Mouse (Mus musculus): ENCODE data around the gene Smarcal1. TPM values are rescaled to one million over a fixed set of nuclear protein-coding genes. Genes with fewer than 3 reads are reported as not detected.

Gene Smarcal1
- polyA plus RNA-seq, 1 experiment from 2014 or later, result 23.9 TPM

DNA sequence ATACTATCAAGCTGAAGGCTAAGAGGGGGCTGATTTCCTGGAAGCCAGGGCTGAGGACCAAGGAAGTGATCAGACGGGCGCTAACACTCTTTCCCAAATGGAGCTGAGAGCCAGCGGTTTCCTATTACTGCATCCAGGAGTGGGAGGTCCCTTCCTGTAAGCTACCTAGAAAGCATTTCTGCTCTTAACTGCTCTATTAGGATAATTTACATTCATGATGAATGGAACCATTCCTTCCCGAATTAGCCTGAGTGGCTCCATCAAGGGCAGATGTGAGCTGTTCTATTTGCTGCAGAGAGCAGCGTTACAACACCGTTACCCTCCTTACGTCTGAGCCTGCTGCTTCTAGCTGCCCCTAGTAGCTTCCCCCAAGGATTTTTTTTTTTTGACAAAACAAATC is 9.0 kb upstream of the Smarcal1 start:
- no peak overlapping the region for H3K9ac ChIP-seq (replicated peaks)
- WGBS, result 50% methylated on average over 7 of the region's 7 CpGs
- no peaks in the 10 kb centered on the region for H3K27me3 ChIP-seq (replicated peaks)
- no peak overlapping the region for H3K4me3 ChIP-seq (replicated peaks)
- H3K36me3 ChIP-seq, result no peaks in the 10 kb centered on the region
- no peak overlapping the region for H3K4me2 ChIP-seq
- no peak overlapping the region for H3K27ac ChIP-seq (replicated peaks)
- no peaks in the 10 kb centered on the region for H3K9me3 ChIP-seq (replicated peaks)
- ATAC-seq (ENCODE audit: low FRiP score), result no peak
- peaks cover 26% of the 10 kb centered on the region for H3K4me1 ChIP-seq

GRCm38 (mm10) chr1:72574608-72575007 is 8.4 kb upstream of the Smarcal1 start:
- H3K4me3 ChIP-seq (replicated peaks), result no peak overlapping the region
- no peak overlapping the region for H3K4me2 ChIP-seq
- H3K9me3 ChIP-seq (replicated peaks), result no peaks in the 10 kb centered on the region
- no peak overlapping the region for H3K27ac ChIP-seq (replicated peaks)
- no peaks in the 10 kb centered on the region for H3K36me3 ChIP-seq
- H3K9ac ChIP-seq (replicated peaks), result no peak overlapping the region
- ATAC-seq (ENCODE audit: low FRiP score), result no peak
- peaks cover 26% of the 10 kb centered on the region for H3K4me1 ChIP-seq
- H3K27me3 ChIP-seq (replicated peaks), result no peaks in the 10 kb centered on the region
- WGBS, result 66% methylated on average over 7 of the region's 7 CpGs

GRCm38 (mm10) chr1:72575121-72575520 is 7.9 kb upstream of the Smarcal1 start:
- H3K9ac ChIP-seq (replicated peaks), result no peak overlapping the region

DNA sequence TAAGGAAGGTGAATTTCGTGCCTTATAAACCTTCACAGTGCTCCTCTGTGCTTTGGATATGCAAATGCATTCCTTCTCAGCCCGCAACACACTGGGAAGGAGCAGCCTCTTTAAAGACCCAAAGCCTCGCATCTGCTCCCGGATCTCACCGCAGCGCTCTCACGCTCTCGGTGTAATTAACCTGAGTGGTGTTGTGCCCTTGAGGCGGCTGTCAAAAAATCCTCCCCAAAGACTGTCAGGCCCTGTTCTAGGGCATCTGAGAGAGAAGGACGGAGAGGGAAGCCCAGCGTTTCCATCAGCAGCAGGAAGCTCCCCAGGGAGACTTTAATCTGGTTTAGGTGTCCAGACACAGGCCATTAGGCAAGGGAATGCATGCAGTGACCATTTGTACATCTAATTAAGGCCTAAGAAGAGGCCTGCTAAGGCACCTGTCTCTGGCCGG is 5.5 kb upstream of the Smarcal1 start:
- ATAC-seq (ENCODE audit: low FRiP score), result no peak
- H3K9ac ChIP-seq (replicated peaks), result peak overlapping the region; percentile 30; the same call in 1 of the 2 replicates
- H3K4me2 ChIP-seq, result peak overlapping the region; percentile 43
- H3K9me3 ChIP-seq (replicated peaks), result no peaks in the 10 kb centered on the region
- peak overlapping the region; percentile 45; the same call in 1 of the 2 replicates for H3K27ac ChIP-seq (replicated peaks)
- H3K4me3 ChIP-seq (replicated peaks), result no peak overlapping the region
- H3K36me3 ChIP-seq, result no peaks in the 10 kb centered on the region
- H3K4me1 ChIP-seq, result peaks cover 22% of the 10 kb centered on the region
- no peaks in the 10 kb centered on the region for H3K27me3 ChIP-seq (replicated peaks)
- WGBS, result 3% methylated on average over 12 of the region's 12 CpGs

More at GRCm38 (mm10) chr1:72575121-72575520, 7.9 kb upstream of the Smarcal1 start:
- H3K4me1 ChIP-seq, result peaks cover 26% of the 10 kb centered on the region
- 65% methylated on average over 4 of the region's 4 CpGs for WGBS
- no peaks in the 10 kb centered on the region for H3K9me3 ChIP-seq (replicated peaks)
- H3K27me3 ChIP-seq (replicated peaks), result no peaks in the 10 kb centered on the region
- H3K36me3 ChIP-seq, result no peaks in the 10 kb centered on the region
- H3K4me2 ChIP-seq, result no peak overlapping the region
- H3K4me3 ChIP-seq (replicated peaks), result no peak overlapping the region
- ATAC-seq (ENCODE audit: low FRiP score), result no peak
- H3K27ac ChIP-seq (replicated peaks), result no peak overlapping the region

DNA sequence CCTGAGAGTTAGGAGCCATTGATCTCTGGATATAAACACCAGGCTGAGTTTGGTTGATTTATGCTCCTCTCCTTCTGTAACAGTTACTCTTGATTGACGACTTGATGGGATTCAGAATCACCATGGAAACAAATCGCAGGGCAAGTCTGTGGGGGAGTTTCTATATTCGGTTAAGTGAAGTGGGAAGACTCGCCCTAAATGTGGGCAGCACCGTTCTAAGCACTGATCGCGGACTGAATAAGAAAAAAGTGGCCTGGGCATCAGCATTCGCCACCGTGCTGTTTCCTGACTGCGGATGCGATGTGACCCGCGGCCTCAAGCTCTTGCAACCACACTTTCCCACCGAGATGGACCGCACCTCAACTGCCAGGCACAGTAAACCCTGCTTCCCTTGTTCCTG is 4.7 kb upstream of the Smarcal1 start:
- H3K27me3 ChIP-seq (replicated peaks), result no peaks in the 10 kb centered on the region
- 30% methylated on average over 15 of the region's 15 CpGs for WGBS
- H3K4me3 ChIP-seq (replicated peaks), result no peak overlapping the region
- H3K9ac ChIP-seq (replicated peaks), result no peak overlapping the region
- peaks cover 25% of the 10 kb centered on the region for H3K4me1 ChIP-seq
- no peak for ATAC-seq (ENCODE audit: low FRiP score)
- H3K27ac ChIP-seq (replicated peaks), result no peak overlapping the region
- peak overlapping the region; percentile 26; the same call in 1 of the 2 replicates for H3K4me2 ChIP-seq
- no peaks in the 10 kb centered on the region for H3K9me3 ChIP-seq (replicated peaks)
- H3K36me3 ChIP-seq, result no peaks in the 10 kb centered on the region

DNA sequence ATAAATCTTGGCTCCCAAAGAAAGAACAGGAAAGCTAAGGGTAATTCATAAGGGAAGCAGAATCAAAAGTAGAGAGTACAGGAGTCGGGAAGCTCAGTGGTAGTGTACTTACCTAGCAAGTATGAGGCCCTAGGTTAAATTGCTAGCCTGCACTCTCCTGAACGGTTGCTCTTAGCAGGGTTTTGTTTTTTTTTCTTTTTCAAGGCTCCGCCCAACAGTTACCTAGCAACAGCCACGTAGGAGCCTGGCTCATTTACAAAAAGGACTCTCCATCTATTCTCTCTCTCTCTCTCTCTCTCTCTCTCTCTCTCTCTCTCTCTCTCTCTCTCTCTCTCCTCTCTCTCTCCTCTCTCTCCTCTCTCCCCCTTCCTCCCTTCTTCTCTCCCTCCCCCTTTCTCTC is 4.2 kb upstream of the Smarcal1 start:
- Histone ChIP-seq H3K4me3 (replicated peaks) (no peak overlapping the region), H3K36me3 (no peaks in the 10 kb centered on the region), H3K4me1 (peaks cover 28% of the 10 kb centered on the region), H3K9ac (replicated peaks) (no peak overlapping the region), H3K4me2 (peak overlapping the region; percentile 26; the same call in 1 of the 2 replicates), H3K27ac (replicated peaks) (no peak overlapping the region), H3K27me3 (replicated peaks) (no peaks in the 10 kb centered on the region), H3K9me3 (replicated peaks) (no peaks in the 10 kb centered on the region)
- no peak for ATAC-seq (ENCODE audit: low FRiP score)
- WGBS, result 26% methylated on average over 4 of the region's 4 CpGs

DNA sequence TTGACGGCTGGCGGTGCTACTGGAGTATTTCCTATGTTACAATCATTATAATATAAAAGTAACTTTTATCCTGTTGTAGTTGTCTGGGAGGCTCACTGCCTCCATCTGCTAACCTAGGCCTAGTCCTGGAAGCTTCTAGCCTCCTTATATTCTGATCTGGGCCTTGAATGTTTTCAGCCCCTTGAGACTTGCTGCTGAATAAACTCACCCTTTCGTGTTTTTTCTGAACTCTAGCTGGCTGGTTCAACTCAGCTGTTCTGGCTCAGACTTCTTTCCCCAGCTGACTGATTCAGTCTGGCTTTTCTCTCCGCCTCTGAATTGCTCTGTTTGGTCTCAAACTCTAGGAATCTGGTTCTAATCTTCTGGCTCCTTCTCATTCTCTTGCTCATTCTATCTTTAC is 855 bp downstream of the Smarcal1 start:
- H3K4me2 ChIP-seq, result peak overlapping the region; percentile 65
- H3K27ac ChIP-seq (replicated peaks), result peak overlapping the region; percentile 95
- WGBS, result 77% methylated on average over 4 of the region's 4 CpGs
- H3K36me3 ChIP-seq, result peaks cover 25% of the 10 kb centered on the region
- peak overlapping the region; percentile 61 for H3K9ac ChIP-seq (replicated peaks)
- H3K4me1 ChIP-seq, result peaks cover 21% of the 10 kb centered on the region
- no peak for ATAC-seq (ENCODE audit: low FRiP score)
- peak overlapping the region; percentile 68 for H3K4me3 ChIP-seq (replicated peaks)
- H3K9me3 ChIP-seq (replicated peaks), result no peaks in the 10 kb centered on the region
- H3K27me3 ChIP-seq (replicated peaks), result no peaks in the 10 kb centered on the region

GRCm38 (mm10) chr1:72585971-72586875 is 3.2 kb downstream of the Smarcal1 start:
- H3K9ac ChIP-seq (replicated peaks), result no peak overlapping the region
- no peak overlapping the region for H3K4me3 ChIP-seq (replicated peaks)
- H3K27ac ChIP-seq (replicated peaks), result no peak overlapping the region
- ATAC-seq (ENCODE audit: low FRiP score), result no peak
- 90% methylated on average over 17 of the region's 17 CpGs for WGBS
- H3K9me3 ChIP-seq (replicated peaks), result no peaks in the 10 kb centered on the region
- H3K4me1 ChIP-seq, result peaks cover 21% of the 10 kb centered on the region
- H3K36me3 ChIP-seq, result peaks cover 40% of the 10 kb centered on the region
- no peak overlapping the region for H3K4me2 ChIP-seq
- H3K27me3 ChIP-seq (replicated peaks), result no peaks in the 10 kb centered on the region

DNA sequence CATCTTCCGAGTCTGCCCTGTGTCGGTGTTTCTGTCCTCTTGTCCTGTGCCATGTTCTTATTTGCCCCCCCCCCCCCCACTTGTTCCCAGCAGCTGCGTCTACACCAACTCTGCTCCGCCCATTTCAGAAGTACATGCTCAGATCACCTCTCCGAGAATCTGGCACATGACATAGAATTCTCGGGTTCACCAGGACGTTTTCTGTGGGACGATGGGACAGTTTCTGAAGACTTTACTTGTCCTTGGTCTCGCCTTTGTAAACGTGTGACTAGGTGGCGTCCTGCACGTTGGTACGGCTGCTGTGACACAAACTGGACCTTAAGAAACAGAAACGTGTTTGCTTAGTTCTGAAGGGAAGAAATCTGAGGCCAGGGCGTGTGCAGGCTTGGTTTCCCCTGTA is 4.5 kb downstream of the Smarcal1 start:
- 94% methylated on average over 15 of the region's 15 CpGs for WGBS

GRCm38 (mm10) chr1:72588763-72589162 is 5.7 kb downstream of the Smarcal1 start:
- H3K4me3 ChIP-seq (replicated peaks), result no peak overlapping the region
- H3K9me3 ChIP-seq (replicated peaks), result no peaks in the 10 kb centered on the region
- no peak overlapping the region for H3K4me2 ChIP-seq
- no peak for ATAC-seq (ENCODE audit: low FRiP score)
- H3K36me3 ChIP-seq, result peaks cover 64% of the 10 kb centered on the region
- no peaks in the 10 kb centered on the region for H3K27me3 ChIP-seq (replicated peaks)
- peaks cover 14% of the 10 kb centered on the region for H3K4me1 ChIP-seq
- H3K9ac ChIP-seq (replicated peaks), result no peak overlapping the region
- no peak overlapping the region for H3K27ac ChIP-seq (replicated peaks)
- WGBS, result 85% methylated on average over 2 of the region's 2 CpGs

More for the DNA sequence above, 4.5 kb downstream of the Smarcal1 start:
- H3K27me3 ChIP-seq (replicated peaks), result no peaks in the 10 kb centered on the region
- ATAC-seq (ENCODE audit: low FRiP score), result no peak
- no peak overlapping the region for H3K27ac ChIP-seq (replicated peaks)
- H3K9ac ChIP-seq (replicated peaks), result no peak overlapping the region
- peaks cover 19% of the 10 kb centered on the region for H3K4me1 ChIP-seq
- peaks cover 53% of the 10 kb centered on the region for H3K36me3 ChIP-seq
- H3K4me2 ChIP-seq, result no peak overlapping the region
- no peaks in the 10 kb centered on the region for H3K9me3 ChIP-seq (replicated peaks)
- no peak overlapping the region for H3K4me3 ChIP-seq (replicated peaks)

GRCm38 (mm10) chr1:72590636-72591035 is 7.6 kb downstream of the Smarcal1 start:
- no peak overlapping the region for H3K9ac ChIP-seq (replicated peaks)
- ATAC-seq (ENCODE audit: low FRiP score), result no peak
- no peak overlapping the region for H3K4me3 ChIP-seq (replicated peaks)
- H3K27ac ChIP-seq (replicated peaks), result no peak overlapping the region
- WGBS, result 94% methylated on average over 4 of the region's 4 CpGs
- no peaks in the 10 kb centered on the region for H3K9me3 ChIP-seq (replicated peaks)
- H3K4me2 ChIP-seq, result no peak overlapping the region
- H3K36me3 ChIP-seq, result peaks cover 74% of the 10 kb centered on the region
- no peaks in the 10 kb centered on the region for H3K27me3 ChIP-seq (replicated peaks)
- H3K4me1 ChIP-seq, result no peaks in the 10 kb centered on the region

DNA sequence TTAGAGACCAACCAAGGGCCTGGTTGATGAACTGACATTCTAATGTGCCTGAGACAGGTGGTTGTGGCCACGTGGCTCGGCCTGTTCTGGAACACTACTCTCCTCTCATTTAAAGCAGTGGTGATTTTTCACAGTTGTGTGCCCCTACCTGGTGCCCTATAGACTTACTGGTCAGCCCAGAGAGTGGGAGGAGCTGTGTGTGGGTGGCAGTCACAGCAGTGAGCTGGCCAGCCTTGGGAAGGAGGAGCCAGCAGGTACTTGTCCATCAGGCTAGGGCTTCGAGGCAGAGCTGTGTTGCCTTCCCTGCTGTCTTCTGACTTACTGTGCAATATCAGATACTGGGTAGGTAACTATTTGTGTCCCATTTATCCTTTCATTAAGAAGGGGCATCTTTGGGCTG is 9.3 kb downstream of the Smarcal1 start:
- H3K27ac ChIP-seq (replicated peaks), result no peak overlapping the region
- H3K36me3 ChIP-seq, result peaks cover 77% of the 10 kb centered on the region
- no peak overlapping the region for H3K4me2 ChIP-seq
- no peak for ATAC-seq (ENCODE audit: low FRiP score)
- no peaks in the 10 kb centered on the region for H3K9me3 ChIP-seq (replicated peaks)
- no peaks in the 10 kb centered on the region for H3K4me1 ChIP-seq
- no peak overlapping the region for H3K4me3 ChIP-seq (replicated peaks)
- 95% methylated on average over 3 of the region's 3 CpGs for WGBS
- no peak overlapping the region for H3K9ac ChIP-seq (replicated peaks)
- no peaks in the 10 kb centered on the region for H3K27me3 ChIP-seq (replicated peaks)

Measured in neural tube, embryonic 15.5 days (tissue).